Mouse (Mus musculus) G1E (cell line): ENCODE data around the gene Chd6.

Experiments
- CTCF ChIP-seq: IDR thresholded peaks from 2 replicates; pipeline ENCODE4 v1.5.1; 2012; ENCODE audit warnings: low read depth, low read length, inconsistent platforms, mixed read lengths
- GATA1 ChIP-seq: IDR thresholded peaks from 2 replicates; pipeline ENCODE4 v1.6.1; 2012; ENCODE audit warnings: borderline replicate concordance, low read length, inconsistent platforms, mixed read lengths
- GATA2 ChIP-seq: IDR thresholded peaks from 2 replicates; pipeline ENCODE4 v1.6.1; 2012; ENCODE audit warnings: low read depth, low read length, inconsistent platforms, borderline replicate concordance
- POLR2AphosphoS5 ChIP-seq: IDR thresholded peaks from 2 replicates; pipeline ENCODE4 v1.6.1; 2012; ENCODE audit warnings: low read depth, low read length, inconsistent platforms; ENCODE audit not compliant: insufficient replicate concordance
- TAL1 ChIP-seq: conservative IDR thresholded peaks from 2 replicates; pipeline ENCODE4 v1.6.1; 2012; ENCODE audit warnings: low read depth, low read length, inconsistent platforms, mixed read lengths

GRCm38 (mm10) chr2:161066097-161066759 is 42.6 kb downstream of the Chd6 start:
- TF ChIP-seq CTCF (no peak), POLR2AphosphoS5 (no peak), GATA1 (no peak), GATA2 (no peak), TAL1 (no peak)
